Mouse (Mus musculus): ENCODE data around the gene Fgfr4.
A peak's percentile ranks its signal among the peaks of the same experiment; 100 is the strongest.

Gene Fgfr4

GRCm38 (mm10) chr13:55152621-55153415 lies at the start of gene Fgfr4:
Gene Fgfr4 (plus strand): TSS chr13:55152640.
- no peak for DNase-seq (ENCODE audit: low read depth)

GRCm38 (mm10) chr13:55103351-55103750 lies 49.1 kb upstream of the Fgfr4 start:
- DNase-seq (ENCODE audit: low read depth), result no peak

- DNase-seq (ENCODE audit: low read depth), result peak; percentile 93
Observed at GRCm38 (mm10) chr13:55105045-55105952, 47.1 kb upstream of the Fgfr4 start, which contains the start of gene Zfp346. Gene Zfp346 (plus strand): TSS chr13:55105311.

- DNase-seq (ENCODE audit: low read depth), result peak; percentile 37
Observed at GRCm38 (mm10) chr13:55105953-55106691, 46.3 kb upstream of the Fgfr4 start.

- no peak for DNase-seq (ENCODE audit: low read depth)
Observed at GRCm38 (mm10) chr13:55107116-55107515, 45.3 kb upstream of the Fgfr4 start.

GRCm38 (mm10) chr13:55107694-55108093 lies 44.7 kb upstream of the Fgfr4 start:
- no peak for DNase-seq (ENCODE audit: low read depth)

GRCm38 (mm10) chr13:55114375-55114774 lies 38.1 kb upstream of the Fgfr4 start:
- DNase-seq (ENCODE audit: low read depth), result no peak

- no peak for DNase-seq (ENCODE audit: low read depth)
Observed at GRCm38 (mm10) chr13:55124903-55125302, 27.5 kb upstream of the Fgfr4 start.

- no peak for DNase-seq (ENCODE audit: low read depth)
Observed at GRCm38 (mm10) chr13:55133448-55133847, 19.0 kb upstream of the Fgfr4 start, which contains the start of gene Gm17617. Gene Gm17617 (minus strand): TSS chr13:55133548.

- DNase-seq (ENCODE audit: low read depth), result peak; percentile 36
Observed at GRCm38 (mm10) chr13:55135382-55135781, 17.1 kb upstream of the Fgfr4 start.

- no peak for DNase-seq (ENCODE audit: low read depth)
Observed at GRCm38 (mm10) chr13:55140271-55140670, 12.2 kb upstream of the Fgfr4 start.

- no peak for DNase-seq (ENCODE audit: low read depth)
Observed at GRCm38 (mm10) chr13:55153951-55154350, 1.5 kb downstream of the Fgfr4 start.

- DNase-seq (ENCODE audit: low read depth), result no peak
Observed at GRCm38 (mm10) chr13:55162365-55162764, 9.9 kb downstream of the Fgfr4 start.

GRCm38 (mm10) chr13:55163553-55163952 lies 11.1 kb downstream of the Fgfr4 start:
- DNase-seq (ENCODE audit: low read depth), result no peak

GRCm38 (mm10) chr13:55165831-55166339 lies 13.4 kb downstream of the Fgfr4 start:
- DNase-seq (ENCODE audit: low read depth), result no peak

GRCm38 (mm10) chr13:55166806-55167725 lies 14.6 kb downstream of the Fgfr4 start:
- DNase-seq (ENCODE audit: low read depth), result no peak

GRCm38 (mm10) chr13:55167798-55168197 lies 15.4 kb downstream of the Fgfr4 start:
- DNase-seq (ENCODE audit: low read depth), result no peak

- no peak for DNase-seq (ENCODE audit: low read depth)
Observed at GRCm38 (mm10) chr13:55168255-55168654, 15.8 kb downstream of the Fgfr4 start.

- no peak for DNase-seq (ENCODE audit: low read depth)
Observed at GRCm38 (mm10) chr13:55168958-55169369, 16.5 kb downstream of the Fgfr4 start.

- DNase-seq (ENCODE audit: low read depth), result no peak
Observed at GRCm38 (mm10) chr13:55171517-55172335, 19.3 kb downstream of the Fgfr4 start.

Measured in c-Kit-positive CD71-positive TER-119-negative erythroid progenitor cells, embryonic 14.5 days (primary cell).